Mouse (Mus musculus) frontal cortex, adult 2 months (tissue): ENCODE measurements around the gene Mesp1. TPM values are rescaled to one million over a fixed set of nuclear protein-coding genes. Genes with fewer than 3 reads are reported as not detected.
A peak's percentile ranks its signal among the peaks of the same experiment; 100 is the strongest.
"Not testable (repeated sequence)": the region's sequence is repeated elsewhere in the genome, so short reads cannot be mapped to it uniquely, and the experiment has no call there.

Experiments used
- DNase-seq, 2 experiments: peaks; one replicate each; pipeline ENCODE4 v3.0.0; 2022; ENCODE audit warnings: low spot score in 1 of 2; ENCODE audit errors: extremely low spot score in 1 of 2
- polyA plus RNA-seq: library from polyadenylated mRNA; depleted of rRNA; stranded (reverse); fragments of >200 nt; gene quantifications from 2 replicates; pipeline ENCODE4 v1.2.3, GENCODE M21; 2012

Mesp1 gene
- polyA plus RNA-seq, 1 experiment: 0.16 TPM

- DNase-seq: peak in 1 of 2 experiments; percentile 12
These were observed 760 bp downstream of the Mesp1 start for GRCm38 (mm10) chr7:79792635-79793421.

GRCm38 (mm10) chr7:79789812-79790211 lies 3.8 kb downstream of the Mesp1 start:
- not testable (repeated sequence) for DNase-seq

- peak; percentile 31 to 89 for DNase-seq
These were observed 7.3 kb downstream of the Mesp1 start for GRCm38 (mm10) chr7:79786295-79786694.

- DNase-seq: no peak
These were observed 11.1 kb downstream of the Mesp1 start for GRCm38 (mm10) chr7:79782516-79782855.

GRCm38 (mm10) chr7:79781826-79782515 lies 11.6 kb downstream of the Mesp1 start:
- DNase-seq: no peak

GRCm38 (mm10) chr7:79780647-79781626 lies 12.7 kb downstream of the Mesp1 start:
- peak; percentile 45 to 89 for DNase-seq

GRCm38 (mm10) chr7:79771561-79772512 lies 21.8 kb downstream of the Mesp1 start:
- DNase-seq: peak; percentile 19 to 61

GRCm38 (mm10) chr7:79769664-79770063 lies 23.9 kb downstream of the Mesp1 start:
- DNase-seq: no peak

- no peak for DNase-seq
These were observed 27.6 kb downstream of the Mesp1 start for GRCm38 (mm10) chr7:79765991-79766390.

GRCm38 (mm10) chr7:79762106-79762505 lies 31.5 kb downstream of the Mesp1 start:
- DNase-seq: no peak

GRCm38 (mm10) chr7:79761124-79761876 lies 32.3 kb downstream of the Mesp1 start:
- DNase-seq: no peak

GRCm38 (mm10) chr7:79759766-79760165 lies 33.8 kb downstream of the Mesp1 start:
- DNase-seq: no peak

- no peak for DNase-seq
These were observed 35.4 kb downstream of the Mesp1 start for GRCm38 (mm10) chr7:79758176-79758575.

- no peak for DNase-seq
These were observed 37.3 kb downstream of the Mesp1 start for GRCm38 (mm10) chr7:79756334-79756733.

GRCm38 (mm10) chr7:79749511-79749910 lies 44.1 kb downstream of the Mesp1 start:
- DNase-seq: no peak

GRCm38 (mm10) chr7:79747659-79748058 lies 45.9 kb downstream of the Mesp1 start:
- DNase-seq: no peak

- no peak for DNase-seq
These were observed 49.0 kb downstream of the Mesp1 start for GRCm38 (mm10) chr7:79744585-79744984.

GRCm38 (mm10) chr7:79744051-79744450 lies 49.5 kb downstream of the Mesp1 start:
- DNase-seq: peak in 1 of 2 experiments; percentile 54
